Mouse (Mus musculus) urinary bladder, postnatal 10 days (tissue): ENCODE results near the gene Sympk.

Source experiments
- DNase-seq: peaks from one replicate; pipeline ENCODE4 v3.0.0; 2022; ENCODE audit warnings: low spot score

Gene Sympk

DNA sequence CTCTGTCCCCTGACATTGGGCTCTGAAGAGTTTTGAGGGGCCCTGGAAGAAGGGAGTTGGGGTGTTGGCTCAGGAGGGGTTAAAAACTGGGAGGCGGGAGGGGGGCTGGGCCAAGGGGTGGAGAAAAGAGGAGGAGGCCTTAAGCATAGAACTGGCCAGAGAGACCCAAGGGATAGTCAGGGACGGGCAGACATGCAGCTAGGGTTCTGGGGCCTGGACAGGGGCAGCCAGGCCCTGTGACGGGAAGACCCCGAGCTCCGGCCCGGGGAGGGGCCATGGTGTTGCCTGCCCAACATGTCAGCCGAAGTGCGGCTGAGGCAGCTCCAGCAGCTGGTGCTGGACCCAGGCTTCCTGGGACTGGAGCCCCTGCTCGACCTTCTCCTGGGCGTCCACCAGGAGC, 59.5 kb downstream of the Sympk start, which contains the start of gene Dmpk:
TSS of gene Dmpk (plus strand) at position 149 of the 400 bp plus-strand sequence.
- no peak for DNase-seq

GRCm38 (mm10) chr7:19084277-19084771, 60.1 kb downstream of the Sympk start:
- DNase-seq, result no peak

GRCm38 (mm10) chr7:19084921-19085473, 60.8 kb downstream of the Sympk start:
- no peak for DNase-seq

GRCm38 (mm10) chr7:19085495-19085894, 61.3 kb downstream of the Sympk start:
- no peak for DNase-seq

DNA sequence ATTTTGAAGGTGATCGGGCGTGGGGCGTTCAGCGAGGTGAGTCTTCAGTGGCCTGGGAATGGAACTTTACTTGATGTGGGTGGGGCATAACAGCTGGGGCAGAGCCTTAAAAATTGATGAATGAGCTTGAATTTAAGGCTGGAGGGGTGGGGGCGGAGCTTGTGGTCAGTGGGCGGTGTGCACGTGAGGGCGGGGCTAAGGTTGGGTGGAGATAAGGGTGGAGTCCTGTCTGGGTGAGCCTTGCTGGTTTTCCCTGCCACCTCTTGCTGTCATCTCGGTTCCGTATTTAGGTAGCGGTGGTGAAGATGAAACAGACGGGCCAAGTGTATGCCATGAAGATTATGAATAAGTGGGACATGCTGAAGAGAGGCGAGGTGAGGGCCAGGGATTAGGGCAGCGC, 61.9 kb downstream of the Sympk start:
- DNase-seq, result no peak

DNA sequence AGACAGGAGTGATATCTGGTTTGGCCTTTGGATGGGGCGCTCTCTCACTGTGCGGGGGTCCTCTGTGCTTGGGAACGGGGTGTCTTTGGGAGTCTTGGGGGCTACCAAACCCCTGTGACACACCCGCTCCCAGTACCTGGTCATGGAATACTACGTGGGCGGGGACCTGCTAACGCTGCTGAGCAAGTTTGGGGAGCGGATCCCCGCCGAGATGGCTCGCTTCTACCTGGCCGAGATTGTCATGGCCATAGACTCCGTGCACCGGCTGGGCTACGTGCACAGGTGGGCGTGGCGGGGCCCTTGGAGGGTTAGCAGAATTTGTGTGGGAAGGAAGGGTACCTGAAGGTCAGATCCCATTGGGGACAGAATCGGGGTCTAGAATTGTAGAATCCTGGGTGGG, 62.6 kb downstream of the Sympk start:
- DNase-seq, result no peak

DNA sequence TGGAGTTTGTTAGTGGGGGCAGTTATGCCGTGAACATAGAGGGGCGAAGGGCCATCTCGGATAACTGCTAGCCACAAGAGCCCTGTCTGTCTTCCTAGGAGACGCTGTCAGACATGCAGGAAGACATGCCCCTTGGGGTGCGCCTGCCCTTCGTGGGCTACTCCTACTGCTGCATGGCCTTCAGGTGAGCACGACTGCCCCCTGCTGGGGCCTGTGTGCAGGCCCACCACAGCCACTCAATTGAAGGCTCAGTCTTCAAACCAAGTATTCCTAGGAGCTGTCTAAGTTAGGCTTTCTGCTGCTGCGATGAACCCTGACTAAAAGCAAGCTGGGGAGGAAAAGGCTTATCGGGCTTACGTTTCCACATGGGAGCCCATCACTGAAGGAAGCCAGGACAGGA, 64.6 kb downstream of the Sympk start:
- no peak for DNase-seq

- DNase-seq, result no peak
Observed at GRCm38 (mm10) chr7:19091913-19092312, 67.7 kb downstream of the Sympk start.

GRCm38 (mm10) chr7:19092381-19093173, 68.4 kb downstream of the Sympk start:
- DNase-seq, result no peak

DNA sequence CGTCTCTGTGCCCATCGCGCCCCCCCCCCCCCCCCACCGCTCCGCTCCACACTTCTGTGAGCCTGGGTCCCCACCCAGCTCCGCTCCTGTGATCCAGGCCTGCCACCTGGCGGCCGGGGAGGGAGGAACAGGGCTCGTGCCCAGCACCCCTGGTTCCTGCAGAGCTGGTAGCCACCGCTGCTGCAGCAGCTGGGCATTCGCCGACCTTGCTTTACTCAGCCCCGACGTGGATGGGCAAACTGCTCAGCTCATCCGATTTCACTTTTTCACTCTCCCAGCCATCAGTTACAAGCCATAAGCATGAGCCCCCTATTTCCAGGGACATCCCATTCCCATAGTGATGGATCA, 69.0 kb downstream of the Sympk start:
- DNase-seq, result no peak

DNA sequence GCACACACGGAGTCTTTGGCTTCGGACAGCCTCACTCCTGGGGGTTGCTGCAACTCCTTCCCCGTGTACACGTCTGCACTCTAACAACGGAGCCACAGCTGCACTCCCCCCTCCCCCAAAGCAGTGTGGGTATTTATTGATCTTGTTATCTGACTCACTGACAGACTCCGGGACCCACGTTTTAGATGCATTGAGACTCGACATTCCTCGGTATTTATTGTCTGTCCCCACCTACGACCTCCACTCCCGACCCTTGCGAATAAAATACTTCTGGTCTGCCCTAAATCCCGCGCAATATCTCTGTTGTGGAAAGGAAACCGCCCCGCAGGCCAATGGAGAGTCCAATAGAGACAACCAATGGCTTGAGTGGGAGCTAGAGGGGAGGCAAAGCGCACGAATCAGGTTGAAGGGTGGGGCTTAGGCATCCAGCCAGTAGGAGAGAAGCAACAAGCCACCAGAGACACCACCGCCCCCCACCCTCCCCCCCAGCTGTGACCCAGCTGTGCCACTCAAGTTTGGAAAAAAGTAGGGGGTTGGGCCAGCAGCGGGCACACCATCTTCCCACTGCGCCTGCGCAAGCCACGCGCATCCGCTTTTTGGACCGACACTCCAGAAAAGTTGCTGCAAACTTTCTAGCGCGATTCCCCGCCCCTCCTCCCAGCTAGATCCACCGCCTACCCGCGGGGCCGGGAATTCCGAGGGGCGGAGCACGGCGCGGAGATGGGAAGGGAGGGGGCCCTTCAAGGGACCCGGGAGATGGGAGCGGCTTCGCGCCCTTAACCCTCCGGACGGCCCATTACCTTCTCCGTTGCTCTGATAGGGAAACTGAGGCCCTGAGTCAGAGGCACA, 69.6 kb downstream of the Sympk start:
- DNase-seq, result peak; percentile 89

DNA sequence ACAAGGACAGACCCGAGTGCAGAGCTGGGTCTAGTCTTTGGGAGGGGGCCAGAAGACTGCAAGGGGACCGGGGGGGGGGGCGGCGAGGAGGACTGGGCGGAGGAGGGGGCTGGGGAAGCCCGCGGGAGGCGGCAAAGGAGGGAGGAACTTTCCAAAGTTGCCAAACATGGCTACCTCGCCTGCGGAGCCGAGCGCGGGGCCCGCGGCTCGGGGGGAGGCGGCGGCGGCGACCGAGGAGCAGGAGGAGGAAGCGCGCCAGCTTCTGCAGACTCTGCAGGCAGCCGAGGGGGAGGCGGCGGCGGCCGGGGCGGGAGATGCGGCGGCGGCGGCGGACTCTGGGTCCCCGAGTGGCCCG, 70.3 kb downstream of the Sympk start, which contains the start of gene Six5:
TSS of gene Six5 (plus strand) at position 124 of the 355 bp plus-strand sequence.
- DNase-seq, result no peak

GRCm38 (mm10) chr7:19094826-19095750, 70.9 kb downstream of the Sympk start:
- DNase-seq, result no peak

GRCm38 (mm10) chr7:19095751-19096110, 71.6 kb downstream of the Sympk start:
- no peak for DNase-seq

DNA sequence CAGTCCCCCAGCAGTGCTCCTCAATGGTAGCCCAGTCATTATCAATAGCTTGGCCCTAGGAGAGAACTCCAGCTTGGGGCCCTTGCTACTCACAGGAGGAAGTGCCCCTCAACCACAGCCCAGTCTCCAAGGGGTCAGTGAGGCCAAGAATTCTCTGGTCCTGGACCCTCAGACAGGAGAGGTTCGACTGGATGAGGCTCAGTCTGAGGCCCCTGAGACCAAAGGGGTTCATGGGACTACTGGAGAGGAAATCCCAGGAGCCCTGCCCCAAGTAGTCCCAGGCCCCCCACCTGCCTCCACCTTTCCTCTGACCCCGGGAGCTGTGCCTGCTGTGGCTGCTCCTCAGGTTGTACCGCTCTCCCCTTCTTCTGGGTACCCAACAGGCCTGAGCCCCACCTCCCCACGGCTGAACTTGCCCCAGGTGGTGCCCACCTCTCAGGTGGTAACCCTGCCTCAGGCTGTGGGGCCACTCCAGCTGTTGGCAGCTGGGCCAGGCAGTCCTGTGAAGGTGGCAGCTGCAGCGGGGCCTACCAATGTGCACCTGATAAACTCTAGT, 72.3 kb downstream of the Sympk start:
- DNase-seq, result no peak

GRCm38 (mm10) chr7:19097217-19097616, 73.0 kb downstream of the Sympk start:
- DNase-seq, result no peak

DNA sequence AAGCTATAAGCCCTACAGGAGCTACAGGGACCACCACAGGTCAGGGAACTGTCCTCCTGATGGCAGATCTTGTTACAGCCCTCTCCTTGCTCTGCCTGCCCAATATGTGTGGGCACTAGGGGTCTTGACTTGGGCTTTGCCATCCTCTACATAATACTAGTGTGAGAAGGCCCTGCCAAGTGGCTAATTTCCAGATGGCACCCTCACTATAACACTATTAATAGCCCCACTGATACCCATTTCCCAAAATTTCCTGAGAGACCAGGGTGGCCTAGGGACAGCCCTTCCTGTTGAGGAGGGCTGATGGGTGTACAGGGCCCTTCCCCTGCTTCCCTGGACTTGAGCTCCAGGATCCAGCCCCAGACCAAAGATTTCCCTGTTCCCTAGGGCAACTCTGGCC, 73.7 kb downstream of the Sympk start:
- DNase-seq, result no peak

- DNase-seq, result no peak
Observed at GRCm38 (mm10) chr7:19098811-19099210, 74.6 kb downstream of the Sympk start.

DNA sequence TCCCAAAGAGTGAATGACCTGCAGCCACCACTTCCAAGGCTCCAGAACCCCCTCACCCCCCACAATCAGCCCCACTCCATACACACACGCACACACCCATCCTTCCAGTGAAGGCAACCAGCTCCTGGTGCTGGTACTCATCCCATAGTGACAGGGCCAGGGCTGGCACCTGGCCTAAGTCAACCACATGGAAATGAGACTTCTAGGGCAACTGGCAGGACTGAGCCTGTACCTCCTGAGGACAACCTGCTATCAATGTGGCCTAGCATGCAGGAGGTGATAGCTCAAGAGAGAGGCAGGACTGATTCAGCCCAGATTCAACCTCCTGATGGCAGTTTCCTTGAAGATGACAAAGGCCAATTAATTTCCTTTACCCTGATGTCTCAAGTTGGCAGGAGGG, 76.1 kb downstream of the Sympk start:
- no peak for DNase-seq

GRCm38 (mm10) chr7:19103741-19104140, 79.6 kb downstream of the Sympk start:
- DNase-seq, result no peak
